Mouse (Mus musculus): ENCODE measurements around the gene Cd63. TPM values are rescaled to one million over a fixed set of nuclear protein-coding genes. Genes with fewer than 3 reads are reported as not detected.

Gene Cd63
- polyA plus RNA-seq, 2 experiments = 29.6 to 85.0 TPM

- 2% methylated on average over 40 of the region's 40 CpGs for WGBS (ENCODE audit: insufficient replicate concordance)
- Histone ChIP-seq H3K36me3 (replicated peaks; ENCODE audit: control insufficient read depth, insufficient read depth, low read depth) (no peaks in the 10 kb centered on the region), H3K4me1 (replicated peaks; ENCODE audit: control insufficient read depth in 2 of 2, insufficient read depth in 2 of 2, low read length in 1 of 2) (peaks cover 0 to 6% of the 10 kb centered on the region in 2 experiments; a peak in 3 of 4 replicates), H3K4me3 (ENCODE audit: insufficient read depth in 1 of 2, low read depth in 2 of 2, low read length in 2 of 2) (peak overlapping the region; percentile 43 to 57), H3K27me3 (ENCODE audit: control insufficient read depth, insufficient read depth, low read length) (peaks cover 57% of the 10 kb centered on the region), H3K9me3 (ENCODE audit: control insufficient read depth, low read length) (no peaks in the 10 kb centered on the region), H3K27ac (no peak overlapping the region), H3K9ac (replicated peaks) (no peak overlapping the region), H3K4me2 (ENCODE audit: low read depth) (peak overlapping the region; percentile 67)
- TF ChIP-seq EP300 (IDR thresholded peaks at IDR 0.05; ENCODE audit: low read depth) = no peak
- TF ChIP-seq CTCF (IDR thresholded peaks at IDR 0.05; ENCODE audit: low read depth) = no peak
- no peak for DNase-seq (ENCODE audit: low read depth in 3 of 3, low spot score in 3 of 3)
- no peak for ATAC-seq (ENCODE audit: insufficient read depth)
Observed at GRCm38 (mm10) chr10:128890383-128891295, 10.2 kb upstream of the Cd63 start.

- Histone ChIP-seq H3K9me3 (ENCODE audit: control insufficient read depth, low read length) (no peaks in the 10 kb centered on the region), H3K27ac (no peak within 1 kb of the TSS), H3K4me2 (ENCODE audit: low read depth) (peak within 1 kb of the TSS; percentile 67), H3K36me3 (replicated peaks; ENCODE audit: control insufficient read depth, insufficient read depth, low read depth) (no peaks in the 10 kb centered on the region), H3K9ac (replicated peaks) (no peak within 1 kb of the TSS; the same call in 1 of the 2 replicates), H3K27me3 (ENCODE audit: control insufficient read depth, insufficient read depth, low read length) (peaks cover 66% of the 10 kb centered on the region), H3K4me1 (replicated peaks; ENCODE audit: control insufficient read depth in 2 of 2, insufficient read depth in 2 of 2, low read length in 1 of 2) (peaks cover 0 to 5% of the 10 kb centered on the region in 2 experiments; a peak in 1 of 4 replicates), H3K4me3 (ENCODE audit: insufficient read depth in 1 of 2, low read depth in 2 of 2, low read length in 2 of 2) (peak within 1 kb of the TSS; percentile 43 to 57)
- WGBS (ENCODE audit: insufficient replicate concordance) = under 1% methylated on average over 57 of the region's 89 CpGs
- TF ChIP-seq EP300 (IDR thresholded peaks at IDR 0.05; ENCODE audit: low read depth) (no peak), CTCF (IDR thresholded peaks at IDR 0.05; ENCODE audit: low read depth) (0 out of 2 replicates have a peak, but pooled peaks have one; percentile 3)
- DNase-seq (ENCODE audit: low read depth in 3 of 3, low spot score in 3 of 3) = no peak
- ATAC-seq (ENCODE audit: insufficient read depth) = peak; percentile 29; the same call in 1 of the 2 replicates
Observed at GRCm38 (mm10) chr10:128891296-128892094, 9.3 kb upstream of the Cd63 start, which contains the start of gene Gdf11. TSS of gene Gdf11 (minus strand) at chr10:128891718.

GRCm38 (mm10) chr10:128892246-128892645 lies 8.5 kb upstream of the Cd63 start:
- Histone ChIP-seq H3K4me3 (ENCODE audit: insufficient read depth in 1 of 2, low read depth in 2 of 2, low read length in 2 of 2) (peak overlapping the region in 1 of 2 experiments; percentile 57; a peak in 1 of 4 replicates), H3K9ac (replicated peaks) (no peak overlapping the region), H3K4me2 (ENCODE audit: low read depth) (peak overlapping the region; percentile 67), H3K9me3 (ENCODE audit: control insufficient read depth, low read length) (no peaks in the 10 kb centered on the region), H3K36me3 (replicated peaks; ENCODE audit: control insufficient read depth, insufficient read depth, low read depth) (no peaks in the 10 kb centered on the region), H3K27me3 (ENCODE audit: control insufficient read depth, insufficient read depth, low read length) (peaks cover 72% of the 10 kb centered on the region), H3K4me1 (replicated peaks; ENCODE audit: control insufficient read depth in 2 of 2, insufficient read depth in 2 of 2, low read length in 1 of 2) (peaks cover 0 to 5% of the 10 kb centered on the region in 2 experiments; a peak in 1 of 4 replicates), H3K27ac (no peak overlapping the region)
- ATAC-seq (ENCODE audit: insufficient read depth) (no peak), DNase-seq (ENCODE audit: low read depth in 3 of 3, low spot score in 3 of 3) (no peak)
- WGBS (ENCODE audit: insufficient replicate concordance) = 4% methylated on average over 9 of the region's 9 CpGs
- no peak for TF ChIP-seq CTCF (IDR thresholded peaks at IDR 0.05; ENCODE audit: low read depth)
- TF ChIP-seq EP300 (IDR thresholded peaks at IDR 0.05; ENCODE audit: low read depth) = no peak

GRCm38 (mm10) chr10:128895437-128895836 lies 5.4 kb upstream of the Cd63 start:
- 0% methylated on average over 9 of the region's 9 CpGs for WGBS (ENCODE audit: insufficient replicate concordance)
- Histone ChIP-seq H3K9ac (replicated peaks) (no peak overlapping the region), H3K36me3 (replicated peaks; ENCODE audit: control insufficient read depth, insufficient read depth, low read depth) (no peaks in the 10 kb centered on the region), H3K4me2 (ENCODE audit: low read depth) (no peak overlapping the region), H3K9me3 (ENCODE audit: control insufficient read depth, low read length) (no peaks in the 10 kb centered on the region), H3K27ac (no peak overlapping the region), H3K4me1 (replicated peaks; ENCODE audit: control insufficient read depth in 2 of 2, insufficient read depth in 2 of 2, low read length in 1 of 2) (peaks cover 0 to 4% of the 10 kb centered on the region in 2 experiments; a peak in 1 of 4 replicates), H3K4me3 (ENCODE audit: insufficient read depth in 1 of 2, low read depth in 2 of 2, low read length in 2 of 2) (no peak overlapping the region), H3K27me3 (ENCODE audit: control insufficient read depth, insufficient read depth, low read length) (peaks cover 56% of the 10 kb centered on the region)
- TF ChIP-seq EP300 (IDR thresholded peaks at IDR 0.05; ENCODE audit: low read depth) (no peak), CTCF (IDR thresholded peaks at IDR 0.05; ENCODE audit: low read depth) (peak; percentile 74)
- DNase-seq (ENCODE audit: low read depth in 3 of 3, low spot score in 3 of 3) (peak; percentile 57 to 63 (median 63)), ATAC-seq (ENCODE audit: insufficient read depth) (peak; percentile 17; the same call in 1 of the 2 replicates)

All from liver, embryonic 14.5 days (tissue).